Mouse (Mus musculus): ENCODE results near the gene 1700025G04Rik.
A peak's percentile ranks its signal among the peaks of the same experiment; 100 is the strongest.

The 1700025G04Rik gene

DNA sequence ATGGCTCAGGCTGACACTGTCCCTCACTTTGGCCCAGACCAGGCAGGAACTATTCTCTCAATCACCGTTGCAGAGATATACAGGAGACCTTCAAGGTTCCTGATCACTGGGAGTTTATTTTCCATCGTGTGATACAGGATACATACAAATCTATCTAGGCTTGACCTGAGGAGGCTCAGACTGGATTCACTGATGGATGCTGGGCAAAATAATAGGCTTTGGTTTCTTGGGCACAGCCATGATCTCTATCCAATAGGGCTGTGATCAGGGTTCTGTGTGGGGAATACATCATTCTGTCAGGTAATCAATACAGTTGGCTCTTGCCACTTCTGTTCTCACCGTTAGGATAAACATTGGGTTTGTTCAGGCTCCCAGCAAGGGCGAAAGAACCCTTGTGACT lies 194.5 kb downstream of the 1700025G04Rik start:
- DNase-seq (ENCODE audit: low spot score), result no peak

DNA sequence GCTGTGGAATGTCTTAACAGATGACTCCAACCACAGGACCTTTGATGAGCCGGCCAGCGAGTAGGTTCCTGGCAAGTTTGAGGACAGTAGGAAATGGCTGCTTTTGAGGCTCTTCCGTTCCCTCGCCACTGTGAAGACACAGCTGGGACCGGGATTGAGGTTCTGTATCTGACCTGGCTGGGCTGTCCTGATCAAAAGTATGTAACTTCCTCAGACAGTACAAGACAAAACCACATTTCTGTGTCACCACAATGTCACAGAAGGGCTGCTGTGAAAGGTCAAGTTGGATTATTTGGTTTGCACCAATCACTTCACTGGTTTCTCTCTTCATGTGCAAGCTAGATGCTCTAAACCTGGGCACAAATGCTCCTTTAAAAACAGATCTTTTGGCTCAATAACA lies 195.9 kb downstream of the 1700025G04Rik start:
- no peak for DNase-seq (ENCODE audit: low spot score)

DNA sequence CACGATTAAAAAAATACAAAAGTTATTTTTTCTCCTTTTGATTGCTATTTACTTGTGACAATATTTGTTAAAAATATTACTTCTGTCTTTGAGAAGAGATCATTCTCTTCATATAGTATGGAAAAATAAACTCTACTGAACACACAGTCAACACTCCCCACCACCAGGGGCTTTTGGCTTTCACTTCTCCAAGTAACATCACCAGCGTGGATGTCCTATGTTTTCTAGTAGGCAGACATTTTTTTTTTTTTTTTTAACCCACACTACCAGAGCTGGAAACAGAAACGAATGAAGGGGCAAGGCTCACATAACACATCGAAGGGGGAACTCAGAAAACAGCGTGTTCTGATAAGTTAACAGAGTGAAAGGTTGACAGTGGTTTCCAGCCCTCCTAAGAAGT lies 197.9 kb downstream of the 1700025G04Rik start:
- DNase-seq (ENCODE audit: low spot score), result no peak

DNA sequence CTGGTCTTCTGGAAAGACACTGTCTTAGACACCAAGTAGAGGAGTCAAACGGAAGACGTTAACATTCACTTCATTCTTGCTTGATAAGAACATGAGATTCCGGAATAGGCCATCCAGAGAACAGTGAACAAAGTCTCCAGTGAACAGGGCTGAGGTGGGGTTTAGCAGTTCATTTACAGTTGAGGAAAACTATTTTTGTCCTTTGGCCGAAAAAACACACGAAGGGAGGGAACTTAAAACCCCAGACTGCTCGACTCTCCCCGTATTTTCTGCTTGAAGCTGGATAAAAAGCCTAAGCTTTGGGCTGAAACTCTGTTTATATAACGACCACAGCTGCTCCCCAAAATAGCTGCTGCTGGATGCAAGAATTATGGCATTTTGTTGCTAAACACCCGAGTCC lies 198.7 kb downstream of the 1700025G04Rik start:
- no peak for DNase-seq (ENCODE audit: low spot score)

DNA sequence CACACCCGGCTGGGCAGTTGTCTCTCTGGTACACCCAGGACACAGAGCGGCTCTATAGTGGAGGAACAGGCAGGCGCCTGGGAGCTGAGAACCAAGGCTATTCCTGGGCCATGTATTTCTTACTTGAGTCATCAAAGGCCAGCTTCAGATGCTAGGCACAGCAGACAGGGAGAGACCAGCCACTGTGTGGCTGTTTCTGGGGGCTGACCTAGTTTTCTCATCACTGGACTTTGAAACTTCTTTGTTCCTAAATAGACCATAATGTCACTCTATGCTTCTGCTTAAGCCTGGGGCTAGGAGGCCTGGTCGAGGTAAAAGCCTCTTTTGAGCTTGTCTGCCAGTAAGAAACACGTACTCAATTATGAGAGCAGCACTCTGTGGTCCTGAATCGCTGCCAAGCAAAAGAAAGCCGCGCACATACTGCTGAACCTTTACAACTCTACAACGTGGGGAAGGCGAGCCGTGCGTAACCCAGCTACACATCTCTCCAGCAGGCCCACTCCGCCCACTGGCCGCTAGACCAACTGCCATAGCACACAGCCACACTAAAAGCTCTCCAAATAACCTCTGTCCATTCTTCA lies 199.8 kb downstream of the 1700025G04Rik start:
- peak; percentile 19 for DNase-seq (ENCODE audit: low spot score)

DNA sequence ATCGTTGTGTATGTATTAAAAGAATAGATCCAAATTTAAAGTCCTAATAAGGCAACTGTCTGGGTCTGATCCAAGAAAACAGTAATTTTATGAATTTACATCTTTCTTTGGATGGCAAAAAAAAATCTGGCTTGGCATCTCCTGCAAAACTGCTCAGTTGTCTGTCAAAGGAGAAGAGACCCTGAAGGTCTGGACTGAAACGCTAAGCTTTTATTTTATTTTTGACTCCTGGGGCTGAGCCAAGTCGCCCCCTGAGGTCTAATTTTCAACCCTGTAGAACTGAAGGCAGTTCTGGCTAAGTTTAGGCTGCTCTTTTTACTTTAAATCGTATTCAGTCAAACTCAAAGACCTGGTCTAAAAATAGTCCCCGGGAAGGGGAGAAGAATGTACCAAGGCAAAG lies 202.3 kb downstream of the 1700025G04Rik start:
- no peak for DNase-seq (ENCODE audit: low spot score)

DNA sequence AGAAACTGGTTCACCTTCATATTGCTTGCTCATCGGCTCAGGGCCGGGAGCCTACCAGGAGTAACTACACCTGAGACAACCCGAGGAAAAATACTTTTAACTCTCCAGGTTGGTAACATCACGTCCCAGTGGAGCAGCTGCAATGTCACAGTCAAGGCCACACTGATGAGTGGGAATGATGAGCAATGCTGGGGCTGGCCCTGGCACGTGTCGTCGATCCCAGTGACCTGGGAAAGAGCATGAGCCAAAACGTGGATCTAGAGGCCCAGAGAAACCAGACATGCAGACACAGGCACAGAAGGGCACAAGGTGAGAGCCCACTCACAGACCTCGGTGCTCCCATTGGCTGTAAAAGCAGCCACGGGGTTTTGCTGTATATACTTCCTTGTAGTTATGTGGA lies 202.8 kb downstream of the 1700025G04Rik start:
- DNase-seq (ENCODE audit: low spot score), result no peak

DNA sequence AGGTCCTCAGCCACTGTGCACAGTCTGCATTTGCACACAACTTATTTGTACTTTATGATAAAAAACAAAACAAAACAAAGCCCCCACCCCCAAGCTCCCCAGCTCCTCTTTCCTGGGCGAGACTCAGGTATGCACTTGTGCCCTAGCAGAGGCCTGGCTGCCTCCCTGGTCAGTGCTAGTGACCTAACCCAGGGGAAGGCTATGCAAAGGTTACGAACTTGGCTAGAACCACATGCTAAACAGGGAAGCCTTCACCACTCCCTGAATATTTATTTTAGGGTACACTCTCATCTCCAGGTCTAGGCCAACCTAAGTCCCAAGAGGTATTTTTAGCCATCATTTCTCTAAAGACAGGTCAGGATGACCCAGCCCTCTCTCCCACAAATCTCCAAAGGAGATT lies 203.8 kb downstream of the 1700025G04Rik start:
- no peak for DNase-seq (ENCODE audit: low spot score)

DNA sequence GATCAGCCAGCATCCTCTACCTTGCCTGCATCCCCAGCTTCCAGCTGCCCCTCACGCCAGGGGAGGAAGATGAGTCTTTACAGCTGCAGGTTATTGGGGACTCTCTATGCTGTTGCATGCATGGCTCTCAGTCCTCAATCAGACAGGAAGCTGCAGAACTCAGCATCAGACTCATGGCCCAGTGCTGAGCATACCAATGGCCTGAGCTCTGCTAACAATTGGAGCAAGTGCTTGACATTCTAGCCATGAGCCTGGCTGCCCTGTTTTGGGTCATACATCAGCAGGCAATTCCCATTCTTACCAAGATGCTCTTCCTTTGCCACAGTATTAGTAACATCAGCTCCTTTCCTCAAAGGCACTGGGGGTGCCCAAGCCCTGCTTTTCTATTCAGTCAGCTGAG lies 208.7 kb downstream of the 1700025G04Rik start:
- no peak for DNase-seq (ENCODE audit: low spot score)

DNA sequence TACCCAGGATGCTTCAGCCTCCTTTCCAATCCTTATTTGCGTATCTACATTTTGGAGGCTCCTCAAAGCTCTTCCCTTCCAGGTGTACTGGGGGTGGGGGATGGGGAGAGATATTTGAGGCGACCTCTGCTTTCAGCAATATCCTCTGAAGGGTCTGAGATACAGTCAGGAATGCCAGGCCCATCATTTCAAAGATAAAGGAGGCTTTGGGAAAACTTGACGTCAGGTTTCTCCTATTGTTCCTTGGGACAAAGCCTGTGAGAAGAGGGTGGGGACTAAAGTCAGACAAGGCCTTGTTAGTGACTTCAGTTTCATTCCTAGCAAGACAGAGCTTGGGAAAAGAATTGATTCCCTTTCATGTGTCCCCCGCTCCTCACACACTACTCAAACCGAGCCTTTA lies 209.2 kb downstream of the 1700025G04Rik start:
- no peak for DNase-seq (ENCODE audit: low spot score)

DNA sequence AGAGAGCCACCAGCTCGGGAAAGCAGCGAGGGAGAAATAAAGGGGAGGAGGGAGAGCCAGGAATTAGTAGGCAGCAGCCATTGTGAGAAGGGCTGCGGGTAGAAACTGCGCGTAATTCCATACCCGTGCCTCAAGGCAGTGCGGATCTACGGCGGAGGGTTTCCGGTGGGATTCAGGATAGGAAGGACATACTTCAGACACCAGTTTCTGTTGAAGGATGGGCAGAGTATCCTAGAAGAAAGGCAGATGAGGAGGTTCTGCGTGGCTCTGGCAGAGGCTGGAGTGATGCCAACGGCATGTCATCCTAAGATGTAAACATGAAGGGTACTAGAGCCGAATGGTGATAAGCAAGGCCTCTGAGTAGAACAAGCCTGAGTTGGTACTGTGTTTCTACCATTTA lies 210.0 kb downstream of the 1700025G04Rik start:
- no peak for DNase-seq (ENCODE audit: low spot score)

DNA sequence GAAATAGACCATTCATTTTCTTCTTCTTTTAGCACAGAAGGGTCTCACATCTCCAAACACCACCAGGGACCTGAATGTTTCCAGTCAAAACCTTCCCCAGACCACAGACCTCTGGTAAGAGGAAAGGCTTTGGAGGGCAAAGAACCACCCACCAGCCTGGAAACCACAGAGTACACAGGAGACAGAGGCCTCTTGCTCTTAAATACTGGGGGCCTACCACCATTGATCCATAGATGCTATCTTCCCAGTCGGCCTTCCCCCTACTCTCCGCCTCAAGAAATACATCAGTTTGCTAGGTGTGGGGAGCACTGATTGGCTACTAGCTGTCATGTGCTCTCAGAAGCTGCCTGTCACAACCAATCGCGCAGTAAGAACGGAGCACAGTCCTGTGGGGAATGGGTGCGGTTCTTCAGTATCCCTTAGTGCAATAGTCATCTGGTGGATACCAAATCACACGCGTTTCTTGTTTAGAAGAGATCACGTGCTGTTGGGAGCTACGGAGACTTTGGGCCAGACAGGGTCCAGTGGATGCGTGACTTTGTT lies 210.5 kb downstream of the 1700025G04Rik start:
- no peak for DNase-seq (ENCODE audit: low spot score)

DNA sequence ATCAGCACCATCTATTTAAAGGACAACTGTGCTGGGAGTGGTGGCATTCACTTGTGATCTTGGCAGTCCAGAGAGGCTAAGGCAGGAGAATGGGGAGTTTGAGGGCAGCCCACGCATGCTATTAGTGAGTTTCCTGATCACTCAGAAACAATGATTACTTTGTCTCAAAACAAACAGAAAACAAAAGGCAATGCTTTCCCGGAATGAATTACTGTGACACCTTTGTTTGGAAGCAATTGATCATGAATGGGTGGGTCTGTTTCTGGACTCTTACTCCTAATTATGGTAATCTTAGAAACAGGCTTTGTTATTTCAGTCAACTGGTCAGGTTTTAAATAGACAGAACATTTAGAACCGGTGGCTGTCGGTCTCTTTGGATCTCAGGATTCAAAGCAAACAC lies 211.5 kb downstream of the 1700025G04Rik start:
- DNase-seq (ENCODE audit: low spot score), result no peak

DNA sequence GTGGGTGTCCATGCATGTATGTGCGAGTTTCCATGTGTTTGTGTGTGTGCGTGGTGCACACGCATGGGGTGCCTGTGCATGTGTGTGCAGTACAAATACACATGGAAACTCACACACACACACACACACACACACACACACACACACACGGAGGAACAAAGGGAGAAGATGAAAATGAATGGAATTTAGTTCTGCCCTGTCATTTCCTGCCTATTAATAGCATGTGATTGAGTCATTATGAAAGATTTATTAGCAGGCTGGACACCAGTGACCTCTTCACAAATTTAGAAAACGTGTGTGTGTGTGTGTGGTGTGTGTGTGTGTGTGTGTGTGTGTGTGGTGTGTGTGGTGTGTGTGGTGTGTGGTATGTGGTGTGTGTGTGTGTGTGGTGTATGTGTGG lies 217.0 kb downstream of the 1700025G04Rik start:
- DNase-seq (ENCODE audit: low spot score), result no peak

DNA sequence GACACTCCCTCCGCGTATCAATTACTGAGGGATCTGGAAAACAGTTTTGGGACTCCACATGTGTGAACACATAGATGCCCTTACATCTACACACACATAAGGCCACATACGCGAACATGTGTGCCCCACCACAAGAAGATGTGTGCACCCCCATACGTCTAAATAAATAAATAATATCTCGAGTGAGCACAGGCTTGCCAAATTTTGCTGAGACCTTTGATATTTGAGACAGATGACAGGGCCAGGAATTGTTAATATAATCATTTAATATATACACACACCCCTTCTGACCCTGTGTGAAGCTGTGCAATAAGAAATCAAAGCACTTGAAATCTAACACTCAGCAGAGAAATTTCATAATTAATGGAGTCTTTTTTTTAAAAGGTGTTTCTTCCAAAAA lies 225.6 kb downstream of the 1700025G04Rik start:
- no peak for DNase-seq (ENCODE audit: low spot score)

DNA sequence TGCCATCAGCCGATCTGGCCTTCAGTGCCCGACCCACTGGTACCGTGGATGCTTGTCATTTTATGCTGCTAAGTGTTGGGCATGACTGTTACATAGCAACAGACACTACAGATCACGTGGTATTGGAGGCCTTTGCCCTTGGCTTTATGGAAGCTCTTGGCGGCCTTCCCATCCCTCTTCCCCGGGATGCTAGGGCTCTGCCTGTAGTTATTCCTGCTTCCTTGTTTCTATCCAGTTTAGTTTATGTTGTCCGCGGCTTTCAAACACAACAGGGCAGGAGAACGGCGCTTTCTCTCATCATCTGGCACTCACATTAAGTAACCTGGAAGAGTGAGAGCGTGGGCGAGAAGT lies 226.2 kb downstream of the 1700025G04Rik start:
- DNase-seq (ENCODE audit: low spot score), result peak; percentile 28

DNA sequence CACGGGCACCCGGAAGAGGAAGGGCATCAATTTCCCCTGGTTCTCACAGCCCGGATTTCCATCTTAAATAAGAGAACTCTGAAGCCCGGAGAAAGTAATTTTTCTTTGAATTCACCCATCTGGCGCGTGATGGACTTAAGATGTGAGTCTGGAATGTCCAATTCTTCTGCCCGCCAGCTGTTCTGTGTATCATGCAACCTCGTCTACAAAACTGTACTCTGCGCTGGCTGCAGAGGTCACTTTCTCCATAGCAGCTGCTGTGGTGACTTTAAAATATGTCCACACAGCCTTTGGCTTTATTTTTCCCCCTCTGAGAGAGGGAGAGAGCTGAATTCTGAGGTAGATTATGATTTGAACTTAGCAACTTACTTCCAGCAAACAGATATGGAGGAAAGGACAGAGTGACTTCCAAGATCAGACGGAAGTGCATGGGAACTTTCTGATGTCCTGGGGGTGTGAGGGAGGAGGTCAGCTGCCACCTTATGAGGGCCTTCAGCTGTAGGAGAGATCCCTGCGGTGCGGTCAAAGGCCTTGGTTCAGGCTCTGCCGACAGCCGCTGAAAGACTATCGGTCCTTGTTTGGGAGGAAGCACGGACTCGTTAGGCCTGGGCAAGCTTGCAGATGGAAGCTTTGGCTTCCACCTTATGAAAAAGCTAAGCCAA lies 226.7 kb downstream of the 1700025G04Rik start:
- no peak for DNase-seq (ENCODE audit: low spot score)

DNA sequence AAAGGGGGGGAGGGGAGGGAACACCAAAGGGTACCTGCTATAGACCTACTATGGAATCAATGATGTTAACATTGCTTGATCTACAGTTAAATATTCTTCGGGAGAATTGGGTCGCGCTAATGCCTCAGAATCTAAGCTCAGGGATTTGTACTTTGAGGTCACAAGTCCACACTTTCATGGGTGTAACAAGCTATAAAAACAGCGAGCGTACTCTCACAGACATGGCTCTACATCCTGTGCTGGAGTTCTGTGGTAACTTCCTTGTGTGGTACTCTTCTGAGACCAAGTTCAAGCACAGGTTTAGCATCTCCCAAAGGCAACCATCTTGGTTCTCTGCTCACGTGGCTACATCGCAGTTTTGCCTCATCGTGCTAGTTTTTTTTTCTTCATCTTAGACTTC lies 227.8 kb downstream of the 1700025G04Rik start:
- DNase-seq (ENCODE audit: low spot score), result no peak

DNA sequence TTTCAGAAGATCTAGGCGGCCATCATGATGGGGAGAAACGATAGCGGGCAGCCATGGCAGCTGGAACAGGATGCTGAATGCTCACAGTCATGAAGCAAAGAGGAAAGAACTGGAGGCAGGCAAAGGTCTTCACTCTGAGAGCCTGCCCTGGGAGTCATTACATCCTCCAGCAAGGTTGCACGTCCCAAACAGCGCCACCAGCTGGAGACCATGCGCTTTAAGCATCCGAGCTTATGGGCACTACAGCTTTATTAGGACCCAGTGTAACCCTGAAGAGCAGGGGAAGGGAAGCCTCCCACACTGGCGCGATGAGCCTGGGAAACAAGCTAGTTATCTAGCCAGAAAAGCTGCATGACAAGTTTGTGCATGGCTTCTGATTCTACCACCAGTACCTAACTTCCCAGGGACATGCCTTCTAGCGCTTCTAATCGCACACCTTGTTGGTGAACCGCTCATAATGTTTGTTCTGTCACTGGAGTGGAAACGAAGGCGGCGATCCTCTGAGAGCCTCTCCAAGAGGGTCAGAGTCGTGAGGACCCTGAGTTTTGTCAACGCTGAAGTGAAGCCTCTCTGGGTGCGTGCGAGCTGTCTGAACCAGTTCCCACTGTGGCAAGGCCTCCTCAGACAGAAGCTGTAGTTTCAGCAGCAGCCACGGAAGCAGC lies 228.5 kb downstream of the 1700025G04Rik start:
- DNase-seq (ENCODE audit: low spot score), result peak; percentile 21

DNA sequence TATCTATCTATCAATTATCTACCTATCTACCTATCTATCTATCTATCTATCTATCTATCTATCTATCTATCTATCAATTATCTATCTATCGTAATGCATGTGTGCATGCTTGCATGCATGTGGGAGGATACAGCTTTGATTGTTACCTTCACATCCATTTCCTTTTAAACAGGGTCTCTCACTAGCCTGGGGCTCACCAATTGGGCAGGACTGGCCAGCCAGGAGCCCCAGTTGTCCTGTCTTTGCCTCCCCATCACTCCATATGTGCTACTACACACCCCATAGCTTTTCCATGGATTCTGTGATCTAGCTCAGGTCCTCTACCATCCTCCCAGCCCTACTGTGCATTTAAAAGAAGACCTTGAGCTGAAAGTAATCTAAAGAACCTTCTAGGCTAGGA lies 231.5 kb downstream of the 1700025G04Rik start:
- DNase-seq (ENCODE audit: low spot score), result no peak

DNA sequence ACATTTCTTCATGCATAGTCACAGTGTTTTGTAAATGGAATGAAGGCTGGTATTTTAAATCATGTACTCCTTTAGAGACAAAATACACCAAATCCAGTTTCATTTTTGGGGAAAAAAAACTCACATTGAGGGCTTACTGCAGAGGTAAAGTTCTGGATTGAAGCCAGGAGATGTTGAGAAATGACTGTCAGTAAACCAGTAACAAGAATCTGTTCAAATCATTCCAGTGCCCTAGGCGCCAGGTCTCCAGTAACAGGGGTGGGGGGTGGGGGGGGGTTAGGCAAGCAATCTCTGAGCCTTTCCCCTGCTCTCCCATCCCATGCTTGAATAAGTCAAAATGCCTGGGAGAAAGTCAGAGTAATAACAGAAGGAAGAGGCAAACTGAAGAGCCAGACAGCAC lies 234.4 kb downstream of the 1700025G04Rik start:
- DNase-seq (ENCODE audit: low spot score), result no peak

DNA sequence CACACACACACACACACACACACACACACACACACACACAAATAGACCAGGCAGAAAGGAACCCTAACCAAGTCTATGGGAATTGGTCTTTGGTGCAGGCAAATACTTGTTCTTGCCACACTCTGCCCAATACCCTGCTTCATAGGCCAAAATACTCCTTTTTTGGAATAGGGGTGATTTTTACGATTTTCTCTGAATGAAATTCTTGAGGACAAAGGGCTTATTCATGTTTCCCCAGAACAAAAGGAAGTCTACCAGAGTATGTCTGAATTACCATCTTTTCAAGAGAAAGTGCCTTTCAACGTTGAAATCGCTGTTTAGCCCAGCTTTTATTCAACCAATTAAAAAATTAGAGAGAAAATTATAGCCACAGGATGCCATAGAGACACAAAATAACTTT lies 237.9 kb downstream of the 1700025G04Rik start:
- no peak for DNase-seq (ENCODE audit: low spot score)

DNA sequence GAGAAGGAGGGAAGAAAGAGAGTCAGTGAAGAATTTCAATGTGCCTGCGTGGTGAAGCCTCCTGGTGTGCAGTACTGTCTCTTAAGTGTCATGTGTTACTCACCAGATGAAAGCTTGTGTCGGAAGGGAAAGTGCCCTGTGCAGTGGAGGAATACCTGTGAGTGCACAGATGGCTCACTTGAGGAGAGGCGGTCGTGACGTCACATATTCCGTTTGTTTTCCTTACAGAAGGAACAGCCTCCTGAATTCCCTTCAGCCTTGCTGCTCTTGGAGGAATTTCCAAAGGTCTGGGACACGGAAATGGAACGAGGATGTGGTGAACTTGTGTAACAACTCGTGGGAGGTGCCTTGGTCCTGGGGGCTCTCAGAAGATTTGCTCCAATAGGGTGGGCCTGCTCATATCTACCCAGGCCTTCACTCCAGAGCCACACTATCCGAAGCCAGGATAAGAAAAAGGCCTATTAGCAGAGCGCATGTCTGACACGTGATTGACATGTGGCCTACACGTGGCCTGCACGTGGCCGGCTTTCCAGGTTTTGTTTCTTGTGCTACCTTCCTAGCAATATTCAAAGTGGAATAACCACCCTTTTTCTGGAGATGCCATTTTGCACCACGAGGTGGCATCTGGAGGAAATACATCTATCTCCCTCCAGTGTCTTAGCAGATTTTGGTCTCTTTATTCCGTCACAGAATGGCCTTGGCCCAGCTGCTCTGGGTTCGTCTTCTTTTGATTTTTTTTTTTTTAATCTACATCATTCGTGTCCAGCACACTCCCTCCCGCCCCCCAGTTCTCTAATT lies 238.7 kb downstream of the 1700025G04Rik start:
- no peak for DNase-seq (ENCODE audit: low spot score)

Data from testis, postnatal 14 days (tissue).